In genomic region chr8:125054436-125054810, GRCm38 (mm10) we compare ENCODE assay signal across 8 mouse cellular contexts. TPM values are rescaled to one million over a fixed set of nuclear protein-coding genes. Genes with fewer than 3 reads are reported as not detected.
DNase-seq lines count a peak whose midpoint lies in the region; ATAC-seq and TF ChIP-seq lines count a peak whose summit lies in the region.

No protein-coding gene starts in this region.

- H3K27me3 ChIP-seq in cerebellum, adult 2 months (ENCODE audit: control insufficient read depth, insufficient read depth, low read length) = no peaks in the 10 kb centered on the region
- H3K27me3 ChIP-seq in forebrain, embryonic 12.5 days = peaks cover 47% of the 10 kb centered on the region

- TF ChIP-seq POLR2A in cerebellum, adult 2 months (IDR thresholded peaks at IDR 0.05; ENCODE audit: borderline replicate concordance, insufficient read depth, low read length) = 0 out of 2 replicates have a peak, but pooled peaks have one; percentile 16

- no peak overlapping the region for H3K27ac ChIP-seq in cerebellum, adult 2 months (ENCODE audit: insufficient read depth, low read length)
- peak overlapping the region; percentile 42; the same call in 1 of the 2 replicates for H3K27ac ChIP-seq in forebrain, embryonic 12.5 days

- TF ChIP-seq CTCF in cerebellum, adult 2 months (IDR thresholded peaks at IDR 0.05; ENCODE audit: borderline replicate concordance, insufficient read depth, low read depth, low read length) = no peak

- intact Hi-C loops in heart, postnatal 14 days (cut with DNase I) = loop anchor here (5.0 kb wide), 1 partner anchor 818 kb away; no protein-coding TSS in a partner anchor

- peaks cover 5% of the 10 kb centered on the region; the same call in 1 of the 2 replicates for H3K9me3 ChIP-seq in forebrain, embryonic 12.5 days

- H3K36me3 ChIP-seq in forebrain, embryonic 12.5 days (replicated peaks) = no peaks in the 10 kb centered on the region

- peak; percentile 51 to 56 for DNase-seq in cerebellum, adult 2 months
- DNase-seq in cerebellum, adult 9-10 months = no peak
- DNase-seq in ZHBTc4 (ENCODE audit: low read depth, low spot score) = peak; percentile 62
- DNase-seq in heart, postnatal 14 days = peak; percentile 72 to 75
- DNase-seq in kidney, postnatal 36 days = peak; percentile 60 to 62
- peak; percentile 85 for DNase-seq in lung, postnatal 10 days
- peak; percentile 60 to 62 for DNase-seq in right cerebral cortex, postnatal 10 days (ENCODE audit: low spot score in 2 of 2)

- H3K4me2 ChIP-seq in forebrain, embryonic 12.5 days = peak overlapping the region; percentile 91

- H3K4me3 ChIP-seq in cerebellum, adult 2 months (replicated peaks; ENCODE audit: insufficient read depth, low read depth, low read length) = peak overlapping the region; percentile 57
- H3K4me3 ChIP-seq in forebrain, embryonic 12.5 days (replicated peaks) = peak overlapping the region; percentile 50

- H3K9ac ChIP-seq in forebrain, embryonic 12.5 days = peak overlapping the region; percentile 58

- ATAC-seq in forebrain, embryonic 12.5 days (ENCODE audit: low FRiP score) = no peak

- no peaks in the 10 kb centered on the region for H3K4me1 ChIP-seq in cerebellum, adult 2 months (ENCODE audit: control insufficient read depth, insufficient read depth, low read length)
- H3K4me1 ChIP-seq in forebrain, embryonic 12.5 days = peaks cover 13% of the 10 kb centered on the region

- under 1% methylated on average over 38 of the region's 38 CpGs for WGBS in cerebellum, adult 2 months
- WGBS in forebrain, embryonic 12.5 days = 1% methylated on average over 38 of the region's 38 CpGs

RNA-seq across cellular contexts. Expression of gene Disc1, which starts 0.4 kb away (rescaled TPM):
- polyA plus RNA-seq in cerebellum, adult 2 months (2012; rRNA removed) = 1.2 and 1.4 TPM in 2 replicates
- 0.63 and 2.3 TPM in 2 replicates for polyA plus RNA-seq in forebrain, embryonic 12.5 days (2016; fragmentation: Nextera tagmentation; extraction: Ambion mirVana)
- 1 to 10 TPM; 3.1 to 3.9 TPM for total RNA-seq in heart, postnatal 14 days (2021)

RNA-seq across cellular contexts. Expression of gene Tsnax, which starts 41.6 kb away (rescaled TPM):
- 185 and 201 TPM in 2 replicates for polyA plus RNA-seq in cerebellum, adult 2 months (2012; rRNA removed)
- polyA plus RNA-seq in forebrain, embryonic 12.5 days (2016; fragmentation: Nextera tagmentation; extraction: Ambion mirVana) = 122 and 134 TPM in 2 replicates
- 10 to 100 TPM; 74.0 to 74.1 TPM for total RNA-seq in heart, postnatal 14 days (2021)
